Mouse (Mus musculus) limb, embryonic 10.5 days (tissue): Measurements from ENCODE around the gene Slfn9. TPM values are rescaled to one million over a fixed set of nuclear protein-coding genes. Genes with fewer than 3 reads are reported as not detected.

Source experiments
- microRNA-seq: library from miRNA; unstranded; fragments of <30 nt; microRNA quantifications from one replicate; pipeline ENCODE4, GENCODE M21; 2017
- polyA plus RNA-seq: library from polyadenylated mRNA; unstranded; fragments of >200 nt; fragmentation: Nextera tagmentation; extraction: Ambion mirVana; gene quantifications from 2 replicates; pipeline ENCODE4 v1.2.1, GENCODE M21; 2016

Slfn9 gene
- polyA plus RNA-seq, 1 experiment from 2014 or later, result 15.1 TPM

Small RNA genes lying within 50 kb of the gene (microRNA-seq; reads per million reads assigned to microRNA genes)
- gene Gm27598 (not detected), gene Mir7679 (not detected)

Other genes with a start within 250 kb of the Slfn9 start
- gene Cct6b, start 227.5 kb downstream of the Slfn9 start, polyA plus RNA-seq, result 0.16 and 0.23 TPM in 2 replicates
- gene Zfp830, start 227.5 kb downstream of the Slfn9 start, polyA plus RNA-seq, result 37.4 and 39.8 TPM in 2 replicates
- 46.8 and 47.1 TPM in 2 replicates for gene Lig3, start 210.7 kb downstream of the Slfn9 start, polyA plus RNA-seq
- 8.6 and 10.6 TPM in 2 replicates for gene Rffl, start 120.6 kb downstream of the Slfn9 start, polyA plus RNA-seq
- 12.8 and 13.7 TPM in 2 replicates for gene Rad51d, start 101.2 kb downstream of the Slfn9 start, polyA plus RNA-seq
- 0.18 and 0.35 TPM in 2 replicates for gene Fndc8, start 99.7 kb downstream of the Slfn9 start, polyA plus RNA-seq
- gene Nle1, start 83.4 kb downstream of the Slfn9 start, polyA plus RNA-seq, result 54.6 and 55.3 TPM in 2 replicates
- gene Unc45b, start 81.3 kb downstream of the Slfn9 start, polyA plus RNA-seq, result 0.73 and 1.4 TPM in 2 replicates
- 0.31 and 0.46 TPM in 2 replicates for gene Slfn5, start 40.5 kb downstream of the Slfn9 start, polyA plus RNA-seq
- gene Slfn8, start 29.0 kb upstream of the Slfn9 start, polyA plus RNA-seq, result 0.08 and 0.21 TPM in 2 replicates
- 0.34 and 1.2 TPM in 2 replicates for gene Slfn2, start 73.3 kb upstream of the Slfn9 start, polyA plus RNA-seq
- gene Slfn1, start 125.0 kb upstream of the Slfn9 start, polyA plus RNA-seq, result not detected in 2 replicates
- gene Slfn4, start 183.4 kb upstream of the Slfn9 start, polyA plus RNA-seq, result not detected in 2 replicates
- 0.19 and 0.29 TPM in 2 replicates for gene Slfn3, start 199.5 kb upstream of the Slfn9 start, polyA plus RNA-seq